8 mouse cellular contexts compared by ENCODE assay signal in the genomic region with DNA sequence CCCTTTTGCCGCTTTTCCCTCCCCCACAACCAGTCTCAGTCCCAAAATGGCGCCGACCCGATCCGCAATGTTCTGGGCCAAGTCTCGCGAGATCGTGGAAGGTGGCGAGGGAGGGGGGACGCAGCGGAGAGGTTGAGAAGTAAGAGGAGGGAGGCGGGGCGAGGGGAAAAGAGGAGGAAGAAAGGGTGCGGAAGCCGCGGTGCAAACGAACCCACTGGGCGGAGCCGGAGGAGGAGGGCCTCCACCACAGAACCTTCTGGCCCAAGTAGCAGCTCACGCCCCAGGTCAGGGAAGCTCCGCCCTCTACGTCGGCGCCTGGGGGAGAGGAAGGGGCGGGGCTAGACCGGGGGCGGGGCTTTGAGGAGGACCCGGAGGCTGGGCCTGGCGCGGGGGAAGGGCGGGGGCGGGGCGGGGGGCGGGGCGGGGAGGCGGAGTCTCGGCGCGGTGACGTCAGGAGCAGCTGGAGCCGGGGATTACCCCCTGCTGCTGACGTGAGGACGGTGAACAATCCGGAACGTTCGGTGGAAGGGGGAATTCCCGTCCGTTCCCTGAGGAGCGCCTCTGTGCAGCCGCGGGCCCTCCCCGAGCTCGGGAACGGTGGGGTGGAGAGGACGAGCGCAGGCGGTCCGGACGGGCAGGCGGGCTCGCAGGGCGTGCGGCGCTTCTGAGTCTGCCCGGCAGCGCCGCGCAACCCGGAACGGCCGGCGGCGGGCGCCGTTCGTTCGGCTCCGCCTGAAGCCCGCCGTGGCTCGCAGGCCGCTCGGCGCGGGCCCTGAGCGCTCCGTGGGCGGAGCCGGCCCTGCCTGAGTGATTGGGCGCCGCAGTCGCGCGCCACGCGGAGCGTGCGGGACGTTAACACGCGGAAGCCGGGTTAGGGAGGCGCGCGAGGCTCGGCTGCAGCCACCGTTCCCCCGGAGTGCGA. TPM values are rescaled to one million over a fixed set of nuclear protein-coding genes. Genes with fewer than 3 reads are reported as not detected.
DNase-seq lines count a peak whose midpoint lies in the region; ATAC-seq and TF ChIP-seq lines count a peak whose summit lies in the region.

Gene Gpbp1, minus strand, starts transcription at position 310 of the 922 bp plus-strand sequence.

- H3K4me3 ChIP-seq in gastrocnemius, adult 2 months = peak within 1 kb of the TSS; percentile 96
- H3K4me3 ChIP-seq in hindbrain, postnatal 0 days (ENCODE audit: low read length) = peak within 1 kb of the TSS; percentile 78
- peak within 1 kb of the TSS; percentile 92 for H3K4me3 ChIP-seq in left cerebral cortex, adult 2 months

- H3K4me1 ChIP-seq in hindbrain, postnatal 0 days (ENCODE audit: insufficient read depth, low read length) = peaks cover 10% of the 10 kb centered on the region; the same call in 1 of the 2 replicates

- peak within 1 kb of the TSS; percentile 93 for H3K9ac ChIP-seq in hindbrain, postnatal 0 days (replicated peaks; ENCODE audit: low read length)

- H3K4me2 ChIP-seq in hindbrain, postnatal 0 days (ENCODE audit: low read depth, low read length) = peak within 1 kb of the TSS; percentile 95

- peaks cover 12% of the 10 kb centered on the region; the same call in 1 of the 2 replicates for H3K27me3 ChIP-seq in hindbrain, postnatal 0 days (ENCODE audit: insufficient read depth, low read length)

- DNase-seq in ZHBTc4 (ENCODE audit: low read depth, low spot score) = peak; percentile 100
- peak; percentile 100 for DNase-seq in gastrocnemius, adult 2 months
- DNase-seq in hindbrain, postnatal 0 days (ENCODE audit: low spot score) = peak; percentile 100
- peak; percentile 99 to 100 for DNase-seq in left cerebral cortex, adult 2 months (ENCODE audit: extremely low spot score in 1 of 2, low spot score in 2 of 2)
- peak; percentile 99 to 100 for DNase-seq in right cerebral cortex, adult 2 months (ENCODE audit: low spot score in 2 of 2)
- DNase-seq in urinary bladder, postnatal 14 days (ENCODE audit: low spot score) = peak; percentile 100

- TF ChIP-seq CTCF in gastrocnemius, adult 2 months (IDR thresholded peaks at IDR 0.05) = no peak
- no peak for TF ChIP-seq CTCF in hindbrain, postnatal 0 days (IDR thresholded peaks at IDR 0.05; ENCODE audit: low read depth)
- no peak for TF ChIP-seq CTCF in left cerebral cortex, adult 2 months (IDR thresholded peaks at IDR 0.05)

- 0% methylated on average over 74 of the region's 109 CpGs for WGBS in hindbrain, postnatal 0 days

- H3K9me3 ChIP-seq in hindbrain, postnatal 0 days (ENCODE audit: low read length) = no peaks in the 10 kb centered on the region

- ATAC-seq in common myeloid progenitor, adult 5-6 weeks (replicated peaks; ENCODE audit: low read depth, poor library complexity, severe bottlenecking) = peak; percentile 94
- ATAC-seq in hindbrain, postnatal 0 days = peak; percentile 98
- peak; percentile 88 for ATAC-seq in megakaryocyte, adult 5-6 weeks (ENCODE audit: poor library complexity, severe bottlenecking)

- H3K36me3 ChIP-seq in hindbrain, postnatal 0 days (ENCODE audit: insufficient read depth, low read length) = no peaks in the 10 kb centered on the region

- intact Hi-C loops in gastrocnemius, adult 2 months (cut with DNase I) = loop anchor here (2.0 kb wide), 2 partner anchors 195 to 235 kb away; no protein-coding TSS in a partner anchor
- intact Hi-C loops in left cerebral cortex, adult 2 months (cut with DNase I) = loop anchor here (2.0 to 10.0 kb wide), 4 partner anchors 197 to 975 kb away; partner anchors contain the start of genes Il6st and Map3k1

- H3K27ac ChIP-seq in gastrocnemius, adult 2 months = peak within 1 kb of the TSS; percentile 100
- H3K27ac ChIP-seq in hindbrain, postnatal 0 days = peak within 1 kb of the TSS; percentile 98
- H3K27ac ChIP-seq in left cerebral cortex, adult 2 months = peak within 1 kb of the TSS; percentile 99

RNA-seq across cellular contexts. Expression of gene Gpbp1, which starts in this region (rescaled TPM):
- total RNA-seq in common myeloid progenitor, adult 5-6 weeks (2017) = 193 and 228 TPM in 2 replicates
- 10 to 100 TPM; 54.4 to 61.4 TPM for total RNA-seq in gastrocnemius, adult 2 months (2021)
- 37.3 and 39.0 TPM in 2 replicates for total RNA-seq in hindbrain, postnatal 0 days (2014; rRNA removed)
- 73.0 and 73.1 TPM in 2 replicates for polyA plus RNA-seq in hindbrain, postnatal 0 days (2015; fragmentation: Nextera tagmentation; extraction: Ambion mirVana)
- total RNA-seq in left cerebral cortex, adult 2 months (2021) = 10 to 100 TPM; 80.4 to 83.9 TPM
- total RNA-seq in megakaryocyte, adult 5-6 weeks (2015) = 92.4 and 96.8 TPM in 2 replicates
- 136 and 150 TPM in 2 replicates for total RNA-seq in megakaryocyte, adult 5-6 weeks (2017)

Comparison
In these comparisons a context has a peak if more than half of its experiments do, and no peak if none do; other contexts are left out.
1. Peak in every context shown above with its lines: DNase-seq, ATAC-seq, H3K4me3 ChIP-seq and H3K27ac ChIP-seq.